Mouse (Mus musculus): ENCODE data around the gene Qrsl1. TPM values are rescaled to one million over a fixed set of nuclear protein-coding genes. Genes with fewer than 3 reads are reported as not detected.

The Qrsl1 gene
- polyA plus RNA-seq, 1 experiment from 2014 or later, result 9.7 TPM

DNA sequence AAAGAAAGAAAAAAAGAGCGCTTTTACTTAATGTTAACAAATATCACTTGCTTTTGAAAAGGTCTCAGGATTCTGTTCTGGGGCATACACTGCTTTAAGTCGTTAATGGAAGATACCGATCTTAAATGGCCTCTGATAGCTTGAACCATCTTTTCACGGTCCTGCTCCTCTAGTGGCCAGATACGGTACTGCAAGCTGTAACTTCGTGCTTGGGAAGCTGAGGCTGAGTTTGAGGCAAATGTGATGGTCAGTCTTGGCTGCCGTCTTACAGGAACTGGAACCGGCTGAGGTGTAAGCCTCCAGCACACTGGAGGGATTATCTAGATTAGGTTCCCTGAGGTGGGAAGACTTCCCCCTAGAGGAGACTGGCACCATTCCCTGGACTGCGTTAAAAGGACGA is 30.8 kb downstream of the Qrsl1 start:
- Histone ChIP-seq H3K27ac (no peak overlapping the region), H3K36me3 (peaks cover under 1% of the 10 kb centered on the region; the same call in 1 of the 2 replicates), H3K9me3 (replicated peaks) (no peaks in the 10 kb centered on the region), H3K4me2 (no peak overlapping the region), H3K27me3 (no peaks in the 10 kb centered on the region), H3K4me1 (replicated peaks) (no peaks in the 10 kb centered on the region), H3K9ac (no peak overlapping the region), H3K4me3 (replicated peaks) (no peak overlapping the region)
- 56% methylated on average over 10 of the region's 10 CpGs for WGBS (ENCODE audit: insufficient replicate concordance)
- peak; percentile 15 for DNase-seq
- no peak for ATAC-seq (ENCODE audit: low read depth)

DNA sequence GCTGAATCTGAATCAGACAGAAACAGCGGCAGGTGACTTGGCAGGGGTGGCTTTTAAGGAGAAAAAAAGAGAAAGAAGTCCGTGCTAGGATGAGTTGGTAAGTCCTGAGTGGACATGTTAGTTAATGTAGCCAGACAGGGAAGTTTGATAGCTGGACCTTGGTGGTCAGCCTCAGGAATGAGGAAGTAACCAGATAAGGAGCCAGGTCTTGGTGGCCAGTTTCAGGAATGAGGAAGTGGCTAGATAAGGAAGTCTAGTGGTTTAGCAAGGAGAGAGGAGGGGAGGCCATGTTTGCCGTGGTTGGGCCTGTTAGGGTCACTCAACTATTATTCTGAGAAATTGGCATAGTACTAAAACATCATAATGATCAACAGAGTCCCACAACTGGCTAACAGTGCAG is 45.2 kb downstream of the Qrsl1 start:
- H3K4me3 ChIP-seq (replicated peaks), result no peak overlapping the region
- H3K4me2 ChIP-seq, result 0 out of 2 replicates have a peak overlapping the region, but pooled peaks have one; percentile 2
- no peak overlapping the region for H3K27ac ChIP-seq
- no peaks in the 10 kb centered on the region for H3K36me3 ChIP-seq
- no peaks in the 10 kb centered on the region for H3K27me3 ChIP-seq
- WGBS (ENCODE audit: insufficient replicate concordance), result 16% methylated on average over 3 of the region's 3 CpGs
- ATAC-seq (ENCODE audit: low read depth), result no peak
- H3K4me1 ChIP-seq (replicated peaks), result no peaks in the 10 kb centered on the region
- DNase-seq, result no peak
- H3K9ac ChIP-seq, result no peak overlapping the region
- H3K9me3 ChIP-seq (replicated peaks), result no peaks in the 10 kb centered on the region

GRCm38 (mm10) chr10:43855916-43856315 is 45.6 kb downstream of the Qrsl1 start:
- DNase-seq (no peak), ATAC-seq (ENCODE audit: low read depth) (no peak)
- Histone ChIP-seq H3K27ac (no peak overlapping the region), H3K27me3 (no peaks in the 10 kb centered on the region), H3K4me1 (replicated peaks) (no peaks in the 10 kb centered on the region), H3K4me2 (0 out of 2 replicates have a peak overlapping the region, but pooled peaks have one; percentile 2), H3K36me3 (no peaks in the 10 kb centered on the region), H3K9ac (no peak overlapping the region), H3K9me3 (replicated peaks) (no peaks in the 10 kb centered on the region), H3K4me3 (replicated peaks) (no peak overlapping the region)
- WGBS (ENCODE audit: insufficient replicate concordance), result 50% methylated on average over 9 of the region's 9 CpGs

- Histone ChIP-seq H3K36me3 (no peaks in the 10 kb centered on the region), H3K27ac (no peak overlapping the region), H3K9me3 (replicated peaks) (no peaks in the 10 kb centered on the region), H3K27me3 (no peaks in the 10 kb centered on the region), H3K4me3 (replicated peaks) (no peak overlapping the region), H3K9ac (no peak overlapping the region), H3K4me2 (no peak overlapping the region), H3K4me1 (replicated peaks) (no peaks in the 10 kb centered on the region)
- no peak for ATAC-seq (ENCODE audit: low read depth)
- 56% methylated on average over 5 of the region's 5 CpGs for WGBS (ENCODE audit: insufficient replicate concordance)
- DNase-seq, result no peak
Measured at GRCm38 (mm10) chr10:43851898-43852297, 49.6 kb downstream of the Qrsl1 start.

DNA sequence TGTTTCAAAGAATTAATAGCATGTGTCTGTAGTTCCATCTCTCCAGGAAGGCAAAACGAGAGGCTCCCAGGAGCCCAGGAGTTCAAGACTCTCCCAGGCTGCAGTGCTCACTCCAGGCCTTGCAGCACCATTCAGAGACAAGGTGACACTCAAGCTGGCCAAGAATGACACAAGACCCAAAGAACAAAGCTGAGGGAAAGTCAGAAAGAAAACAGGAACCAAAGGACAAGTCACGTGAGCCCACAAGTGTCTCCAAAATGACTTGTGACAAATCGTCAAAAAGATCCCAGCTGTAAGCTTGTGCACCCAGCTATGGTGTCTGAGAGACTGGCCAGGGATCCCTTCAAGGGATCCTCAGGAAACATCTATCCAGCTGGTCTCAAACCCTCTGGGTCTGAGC is 52.1 kb downstream of the Qrsl1 start:
- no peak for ATAC-seq (ENCODE audit: low read depth)
- H3K9ac ChIP-seq, result no peak overlapping the region
- DNase-seq, result no peak
- 48% methylated on average over 3 of the region's 3 CpGs for WGBS (ENCODE audit: insufficient replicate concordance)
- no peak overlapping the region for H3K27ac ChIP-seq
- no peaks in the 10 kb centered on the region for H3K27me3 ChIP-seq
- H3K9me3 ChIP-seq (replicated peaks), result no peaks in the 10 kb centered on the region
- no peak overlapping the region for H3K4me2 ChIP-seq
- no peaks in the 10 kb centered on the region for H3K36me3 ChIP-seq
- no peak overlapping the region for H3K4me3 ChIP-seq (replicated peaks)
- H3K4me1 ChIP-seq (replicated peaks), result no peaks in the 10 kb centered on the region

GRCm38 (mm10) chr10:43846141-43846622 is 55.4 kb downstream of the Qrsl1 start:
- DNase-seq (no peak), ATAC-seq (ENCODE audit: low read depth) (no peak)

DNA sequence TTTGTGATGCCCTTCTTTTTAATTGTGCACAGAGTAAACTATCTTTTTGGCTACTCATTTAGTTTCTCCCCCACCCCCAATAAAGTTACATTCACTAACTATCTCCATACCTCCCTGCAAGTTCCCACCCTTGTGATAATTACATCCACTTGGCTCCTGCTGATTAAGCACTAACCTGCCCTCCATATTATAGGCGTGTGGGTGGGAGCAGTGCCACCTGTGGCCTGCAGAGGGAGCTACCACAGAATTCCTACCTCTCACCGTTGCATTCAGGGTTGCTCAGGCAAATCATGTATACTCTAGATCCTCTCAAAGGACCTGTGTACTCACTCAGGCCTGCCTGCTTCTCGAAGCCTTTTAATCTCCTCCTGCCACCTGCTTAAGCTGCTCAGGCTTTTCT is 56.1 kb downstream of the Qrsl1 start:
- WGBS (ENCODE audit: insufficient replicate concordance), result 77% methylated on average over 3 of the region's 3 CpGs
- no peak overlapping the region for H3K4me2 ChIP-seq
- H3K9ac ChIP-seq, result no peak overlapping the region
- no peaks in the 10 kb centered on the region for H3K36me3 ChIP-seq
- no peaks in the 10 kb centered on the region for H3K4me1 ChIP-seq (replicated peaks)
- ATAC-seq (ENCODE audit: low read depth), result no peak
- no peak for DNase-seq
- no peaks in the 10 kb centered on the region for H3K27me3 ChIP-seq
- no peak overlapping the region for H3K27ac ChIP-seq
- H3K4me3 ChIP-seq (replicated peaks), result no peak overlapping the region
- H3K9me3 ChIP-seq (replicated peaks), result no peaks in the 10 kb centered on the region

More at GRCm38 (mm10) chr10:43846141-43846622, 55.4 kb downstream of the Qrsl1 start:
- Histone ChIP-seq H3K4me1 (replicated peaks) (no peaks in the 10 kb centered on the region), H3K4me2 (no peak overlapping the region), H3K9me3 (replicated peaks) (no peaks in the 10 kb centered on the region), H3K4me3 (replicated peaks) (no peak overlapping the region), H3K9ac (no peak overlapping the region), H3K27ac (no peak overlapping the region), H3K27me3 (no peaks in the 10 kb centered on the region), H3K36me3 (no peaks in the 10 kb centered on the region)
- 50% methylated on average over 2 of the region's 2 CpGs for WGBS (ENCODE audit: insufficient replicate concordance)

DNA sequence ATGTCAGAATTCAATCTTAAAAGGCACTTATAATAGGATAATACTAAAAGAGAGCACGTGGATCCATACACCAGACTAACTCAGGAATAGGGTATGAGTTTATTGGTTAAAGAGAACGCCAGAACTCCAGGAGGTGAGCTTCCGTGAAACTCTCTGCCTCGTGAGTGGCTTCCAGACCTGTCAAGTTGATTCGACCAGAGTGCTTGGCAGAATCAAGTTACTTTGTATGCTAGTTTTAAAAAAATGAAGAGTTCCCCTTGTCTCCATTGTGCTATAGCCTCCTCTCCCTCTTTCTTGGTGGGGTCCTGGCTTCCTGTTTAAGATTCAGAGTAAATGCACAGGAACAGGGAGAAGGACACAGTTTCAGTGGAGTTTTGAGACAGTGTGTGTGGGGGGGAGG is 60.1 kb downstream of the Qrsl1 start:
- ATAC-seq (ENCODE audit: low read depth) (no peak), DNase-seq (no peak)
- Histone ChIP-seq H3K9me3 (replicated peaks) (no peaks in the 10 kb centered on the region), H3K4me3 (replicated peaks) (no peak overlapping the region), H3K36me3 (no peaks in the 10 kb centered on the region), H3K4me2 (no peak overlapping the region), H3K9ac (no peak overlapping the region), H3K27ac (no peak overlapping the region), H3K27me3 (no peaks in the 10 kb centered on the region), H3K4me1 (replicated peaks) (no peaks in the 10 kb centered on the region)
- WGBS (ENCODE audit: insufficient replicate concordance), result 55% methylated on average over 5 of the region's 5 CpGs

- no peak for DNase-seq
- no peaks in the 10 kb centered on the region for H3K27me3 ChIP-seq
- no peak overlapping the region for H3K9ac ChIP-seq
- ATAC-seq (ENCODE audit: low read depth), result no peak
- no peaks in the 10 kb centered on the region for H3K9me3 ChIP-seq (replicated peaks)
- WGBS (ENCODE audit: insufficient replicate concordance), result 20% methylated on average over 5 of the region's 5 CpGs
- no peaks in the 10 kb centered on the region for H3K36me3 ChIP-seq
- peaks cover 4% of the 10 kb centered on the region; the same call in 1 of the 2 replicates for H3K4me1 ChIP-seq (replicated peaks)
- H3K4me3 ChIP-seq (replicated peaks), result no peak overlapping the region
- H3K4me2 ChIP-seq, result no peak overlapping the region
- no peak overlapping the region for H3K27ac ChIP-seq
Measured at GRCm38 (mm10) chr10:43832868-43833267, 68.7 kb downstream of the Qrsl1 start.

- 0 out of 2 replicates have a peak, but pooled peaks cover 4% of the 10 kb centered on the region for H3K9me3 ChIP-seq (replicated peaks)
- ATAC-seq (ENCODE audit: low read depth) (no peak), DNase-seq (no peak)
- no peaks in the 10 kb centered on the region for H3K27me3 ChIP-seq
- no peak overlapping the region for H3K9ac ChIP-seq
- H3K36me3 ChIP-seq, result no peaks in the 10 kb centered on the region
- 40% methylated on average over 17 of the region's 17 CpGs for WGBS (ENCODE audit: insufficient replicate concordance)
- no peak overlapping the region for H3K4me3 ChIP-seq (replicated peaks)
- H3K4me2 ChIP-seq, result no peak overlapping the region
- H3K4me1 ChIP-seq (replicated peaks), result peaks cover 4% of the 10 kb centered on the region; the same call in 1 of the 2 replicates
- no peak overlapping the region for H3K27ac ChIP-seq
Measured at GRCm38 (mm10) chr10:43830251-43831018, 71.1 kb downstream of the Qrsl1 start.

GRCm38 (mm10) chr10:43828686-43829015 is 72.9 kb downstream of the Qrsl1 start:
- no peak for DNase-seq
- no peak overlapping the region for H3K27ac ChIP-seq
- no peaks in the 10 kb centered on the region for H3K36me3 ChIP-seq
- WGBS (ENCODE audit: insufficient replicate concordance), result 88% methylated on average over 10 of the region's 10 CpGs
- H3K9ac ChIP-seq, result no peak overlapping the region
- H3K4me2 ChIP-seq, result no peak overlapping the region
- no peak for ATAC-seq (ENCODE audit: low read depth)
- no peak overlapping the region for H3K4me3 ChIP-seq (replicated peaks)
- H3K9me3 ChIP-seq (replicated peaks), result 0 out of 2 replicates have a peak, but pooled peaks cover 4% of the 10 kb centered on the region
- peaks cover 4% of the 10 kb centered on the region; the same call in 1 of the 2 replicates for H3K4me1 ChIP-seq (replicated peaks)
- no peaks in the 10 kb centered on the region for H3K27me3 ChIP-seq
